In the genomic region with DNA sequence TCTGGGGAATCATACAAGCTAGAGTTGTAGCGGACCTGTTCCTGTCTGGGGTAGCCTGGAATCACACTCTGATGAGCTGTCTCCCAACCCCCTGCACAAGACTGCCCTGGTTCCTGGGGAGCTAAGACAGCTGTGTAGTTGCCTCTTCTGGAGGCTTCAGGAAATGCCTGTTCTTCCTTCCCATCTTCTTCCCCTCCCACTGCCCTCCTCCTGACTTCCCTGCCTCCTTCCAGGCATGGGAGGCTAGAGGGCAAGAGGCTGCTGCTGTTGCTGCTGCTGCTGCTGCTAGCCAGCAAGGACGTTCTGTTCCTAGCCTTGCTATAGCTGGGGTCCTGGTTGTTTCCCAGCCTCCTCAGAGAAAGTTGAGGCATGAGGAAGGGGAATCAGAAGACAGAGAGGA, we compare ENCODE assay signal across 13 mouse cellular contexts. TPM values are rescaled to one million over a fixed set of nuclear protein-coding genes. Genes with fewer than 3 reads are reported as not detected.
A peak's percentile ranks its signal among the peaks of the same experiment; 100 is the strongest.
DNase-seq lines count a peak whose midpoint lies in the region; ATAC-seq and TF ChIP-seq lines count a peak whose summit lies in the region.
"Had no signal": no experiment of that assay in that cellular context is flagged by ENCODE, and none has a peak within 500 bp of the region (broad histone marks: within the 10 kb centered on the region; RNA-seq: fewer than 3 reads in every experiment).

No protein-coding gene starts in this region.

- peaks cover 44% of the 10 kb centered on the region for H3K4me1 ChIP-seq in embryonic facial prominence, embryonic 10.5 days
- H3K4me1 ChIP-seq in embryonic facial prominence, embryonic 14.5 days (ENCODE audit: control insufficient read depth, insufficient read depth, low read length): peaks cover 11% of the 10 kb centered on the region
- 0 out of 2 replicates have a peak, but pooled peaks cover 12% of the 10 kb centered on the region for H3K4me1 ChIP-seq in kidney, embryonic 15.5 days
- no peaks in the 10 kb centered on the region; the same call in 1 of the 2 replicates for H3K4me1 ChIP-seq in lung, postnatal 0 days (ENCODE audit: insufficient read depth, low read depth, low read length)

- no peak overlapping the region for H3K4me2 ChIP-seq in embryonic facial prominence, embryonic 14.5 days (ENCODE audit: low read depth, low read length)
- H3K4me2 ChIP-seq in kidney, embryonic 15.5 days: no peak overlapping the region
- no peak overlapping the region for H3K4me2 ChIP-seq in lung, postnatal 0 days (replicated peaks; ENCODE audit: low read depth, low read length)

- H3K27ac ChIP-seq in embryonic facial prominence, embryonic 10.5 days (replicated peaks): peak overlapping the region; percentile 44; the same call in 1 of the 2 replicates
- peak overlapping the region; percentile 73 for H3K27ac ChIP-seq in embryonic facial prominence, embryonic 14.5 days (replicated peaks; ENCODE audit: low read depth, low read length)
- H3K27ac ChIP-seq in kidney, embryonic 15.5 days: peak overlapping the region; percentile 75
- peak overlapping the region; percentile 77 for H3K27ac ChIP-seq in lung, postnatal 0 days (ENCODE audit: low read length)

- no peak overlapping the region for H3K4me3 ChIP-seq in embryonic facial prominence, embryonic 10.5 days
- H3K4me3 ChIP-seq in embryonic facial prominence, embryonic 14.5 days (ENCODE audit: low read depth, low read length): no peak overlapping the region
- H3K4me3 ChIP-seq in kidney, embryonic 15.5 days (replicated peaks): no peak overlapping the region
- no peak overlapping the region for H3K4me3 ChIP-seq in lung, postnatal 0 days (ENCODE audit: low read depth, low read length)
- H3K4me3 ChIP-seq: erythroblast, embryonic 14.5 days had no signal

- no peaks in the 10 kb centered on the region for H3K9me3 ChIP-seq in embryonic facial prominence, embryonic 10.5 days
- no peaks in the 10 kb centered on the region for H3K9me3 ChIP-seq in embryonic facial prominence, embryonic 14.5 days (ENCODE audit: control insufficient read depth, low read length)
- H3K9me3 ChIP-seq in kidney, embryonic 15.5 days (replicated peaks): no peaks in the 10 kb centered on the region
- H3K9me3 ChIP-seq in lung, postnatal 0 days (ENCODE audit: low read length): no peaks in the 10 kb centered on the region
- H3K9me3 ChIP-seq: G1E had no signal

- ATAC-seq in embryonic facial prominence, embryonic 14.5 days (ENCODE audit: low read depth): no peak
- no peak for ATAC-seq in kidney, embryonic 15.5 days (replicated peaks; ENCODE audit: low FRiP score)
- ATAC-seq in lung, postnatal 0 days: peak; percentile 55

- no peaks in the 10 kb centered on the region for H3K36me3 ChIP-seq in embryonic facial prominence, embryonic 10.5 days (replicated peaks)
- no peaks in the 10 kb centered on the region for H3K36me3 ChIP-seq in embryonic facial prominence, embryonic 14.5 days (ENCODE audit: control insufficient read depth, insufficient read depth, low read length)
- no peaks in the 10 kb centered on the region for H3K36me3 ChIP-seq in kidney, embryonic 15.5 days
- no peaks in the 10 kb centered on the region for H3K36me3 ChIP-seq in lung, postnatal 0 days (ENCODE audit: insufficient read depth, low read length)
- H3K36me3 ChIP-seq: G1E had no signal

- H3K27me3 ChIP-seq in embryonic facial prominence, embryonic 10.5 days (replicated peaks; ENCODE audit: low read depth, poor library complexity, severe bottlenecking): peaks cover 87% of the 10 kb centered on the region
- H3K27me3 ChIP-seq in embryonic facial prominence, embryonic 14.5 days (replicated peaks; ENCODE audit: control insufficient read depth, insufficient read depth, low read length): 0 out of 2 replicates have a peak, but pooled peaks cover 5% of the 10 kb centered on the region
- peaks cover 12% of the 10 kb centered on the region for H3K27me3 ChIP-seq in kidney, embryonic 15.5 days
- no peaks in the 10 kb centered on the region for H3K27me3 ChIP-seq in lung, postnatal 0 days (replicated peaks; ENCODE audit: insufficient read depth, low read length)

- no peak overlapping the region for H3K9ac ChIP-seq in embryonic facial prominence, embryonic 14.5 days (ENCODE audit: low read depth, low read length)
- H3K9ac ChIP-seq in kidney, embryonic 15.5 days: no peak overlapping the region
- H3K9ac ChIP-seq in lung, postnatal 0 days (replicated peaks; ENCODE audit: low read depth): no peak overlapping the region

- DNase-seq in embryonic facial prominence, embryonic 10.5 days (ENCODE audit: low spot score): no peak
- DNase-seq in embryonic facial prominence, embryonic 14.5 days (ENCODE audit: low spot score): no peak
- peak; percentile 72 for DNase-seq in lung, postnatal 0 days (ENCODE audit: low spot score)
- DNase-seq in ovary, postnatal 10 days (ENCODE audit: low spot score): no peak
- DNase-seq in cerebellum, adult 9-10 months: no peak
- no peak for DNase-seq in retina, embryonic 14.5 days (ENCODE audit: low spot score)
- DNase-seq: gastrocnemius, postnatal 14 days; right cerebral cortex, postnatal 14 days; thymus, postnatal 25 days had no signal

- TF ChIP-seq EP300 in lung, postnatal 0 days (IDR thresholded peaks at IDR 0.05): peak; percentile 26; the same call in 1 of the 2 replicates

- 46% methylated on average over 2 of the region's 2 CpGs for WGBS in embryonic facial prominence, embryonic 10.5 days
- WGBS in embryonic facial prominence, embryonic 14.5 days: 37% methylated on average over 2 of the region's 2 CpGs
- 38% methylated on average over 2 of the region's 2 CpGs for WGBS in kidney, embryonic 15.5 days
- WGBS in lung, postnatal 0 days: 38% methylated on average over 2 of the region's 2 CpGs

- TF ChIP-seq CTCF in lung, postnatal 0 days (IDR thresholded peaks at IDR 0.05): no peak

RNA-seq across cellular contexts. Expression of gene Bgn, which starts 3.1 kb away (rescaled TPM):
- polyA plus RNA-seq in embryonic facial prominence, embryonic 10.5 days (2016; fragmentation: Nextera tagmentation; extraction: Ambion mirVana): 15.7 and 19.3 TPM in 2 replicates
- 263 and 311 TPM in 2 replicates for polyA plus RNA-seq in embryonic facial prominence, embryonic 14.5 days (2014; fragmentation: Nextera tagmentation; extraction: Ambion mirVana)
- polyA plus RNA-seq in kidney, embryonic 15.5 days (2015; fragmentation: Nextera tagmentation; extraction: Ambion mirVana): 90.8 and 96.4 TPM in 2 replicates
- 175 and 176 TPM in 2 replicates for polyA plus RNA-seq in lung, postnatal 0 days (2015; fragmentation: Nextera tagmentation; extraction: Ambion mirVana)
- polyA plus RNA-seq: G1E had no signal

RNA-seq across cellular contexts. Expression of gene Haus7, which starts 21.5 kb away (rescaled TPM):
- 94.0 and 99.8 TPM in 2 replicates for polyA plus RNA-seq in embryonic facial prominence, embryonic 10.5 days (2016; fragmentation: Nextera tagmentation; extraction: Ambion mirVana)
- polyA plus RNA-seq in embryonic facial prominence, embryonic 14.5 days (2014; fragmentation: Nextera tagmentation; extraction: Ambion mirVana): 48.2 and 52.5 TPM in 2 replicates
- 66.0 and 71.5 TPM in 2 replicates for polyA plus RNA-seq in kidney, embryonic 15.5 days (2015; fragmentation: Nextera tagmentation; extraction: Ambion mirVana)
- 31.8 and 32.3 TPM in 2 replicates for polyA plus RNA-seq in lung, postnatal 0 days (2015; fragmentation: Nextera tagmentation; extraction: Ambion mirVana)

RNA-seq across cellular contexts. Expression of gene Atp2b3, which starts 22.6 kb away (rescaled TPM):
- polyA plus RNA-seq in embryonic facial prominence, embryonic 10.5 days (2016; fragmentation: Nextera tagmentation; extraction: Ambion mirVana): 0.25 and 0.39 TPM in 2 replicates
- polyA plus RNA-seq in embryonic facial prominence, embryonic 14.5 days (2014; fragmentation: Nextera tagmentation; extraction: Ambion mirVana): 0.80 and 1.3 TPM in 2 replicates
- polyA plus RNA-seq in kidney, embryonic 15.5 days (2015; fragmentation: Nextera tagmentation; extraction: Ambion mirVana): 0.31 and 0.36 TPM in 2 replicates
- polyA plus RNA-seq in lung, postnatal 0 days (2015; fragmentation: Nextera tagmentation; extraction: Ambion mirVana): not detected in 2 replicates
- polyA plus RNA-seq: erythroblast, embryonic 14.5 days; G1E had no signal

RNA-seq across cellular contexts. Expression of gene Trex2, which starts 45.2 kb away (rescaled TPM):
- 0.15 TPM in 1 of 2 replicates, not detected in the other for polyA plus RNA-seq in embryonic facial prominence, embryonic 10.5 days (2016; fragmentation: Nextera tagmentation; extraction: Ambion mirVana)
- 1.3 and 2.9 TPM in 2 replicates for polyA plus RNA-seq in embryonic facial prominence, embryonic 14.5 days (2014; fragmentation: Nextera tagmentation; extraction: Ambion mirVana)
- 0.26 TPM in 1 of 2 replicates, not detected in the other for polyA plus RNA-seq in kidney, embryonic 15.5 days (2015; fragmentation: Nextera tagmentation; extraction: Ambion mirVana)
- polyA plus RNA-seq in lung, postnatal 0 days (2015; fragmentation: Nextera tagmentation; extraction: Ambion mirVana): 0.27 TPM in 1 of 2 replicates, not detected in the other
- polyA plus RNA-seq: erythroblast, embryonic 14.5 days; G1E; neural tube, embryonic 11.5 days had no signal
